Mouse (Mus musculus) lung, postnatal 0 days (tissue): ENCODE measurements around the gene Trmt112.

Experiments used
- CTCF ChIP-seq: IDR thresholded peaks from 2 replicates; pipeline ENCODE4 v1.5.1; 2016; ENCODE audit warnings: antibody characterized with exemption, mild to moderate bottlenecking
- EP300 ChIP-seq: IDR thresholded peaks from 2 replicates; pipeline ENCODE4 v1.6.1; 2016; ENCODE audit warnings: antibody characterized with exemption, mild to moderate bottlenecking, control low read depth

GRCm38 (mm10) chr19:6914540-6914939 is 5.0 kb downstream of the Trmt112 start:
- TF ChIP-seq EP300: no peak
- TF ChIP-seq CTCF: no peak
